Mouse (Mus musculus) hindbrain, embryonic 13.5 days (tissue): ENCODE measurements around the gene Agap3. TPM values are rescaled to one million over a fixed set of nuclear protein-coding genes. Genes with fewer than 3 reads are reported as not detected.

Experiments used
- ATAC-seq: fragments of 200-750 bp; cut with Nextera tagmentation; 2 replicates; pipeline ENCODE4 v1.8.0; 2017; ENCODE audit warnings: moderate TSS enrichment; ENCODE audit not compliant: low FRiP score
- H3K27ac ChIP-seq: fragments of 300-500 bp; sonication (generic); 2 replicates; pipeline ENCODE4 v1.5.1; 2015; ENCODE audit warnings: inconsistent platforms, mild to moderate bottlenecking, moderate library complexity
- H3K27me3 ChIP-seq: fragments of 300-500 bp; sonication (generic); 2 replicates; pipeline ENCODE4 v1.6.1; 2015; ENCODE audit warnings: mild to moderate bottlenecking, inconsistent platforms
- H3K36me3 ChIP-seq: fragments of 300-500 bp; sonication (generic); 2 replicates; pipeline ENCODE4 v1.6.1; 2015; ENCODE audit warnings: mild to moderate bottlenecking, inconsistent platforms
- H3K4me1 ChIP-seq: fragments of 300-500 bp; sonication (generic); replicated peaks from 2 replicates; pipeline ENCODE4 v1.6.1; 2015; ENCODE audit warnings: inconsistent platforms
- H3K4me2 ChIP-seq: fragments of 300-500 bp; sonication (generic); 2 replicates; pipeline ENCODE4 v1.6.1; 2015; ENCODE audit warnings: inconsistent platforms, mild to moderate bottlenecking, moderate library complexity
- H3K4me3 ChIP-seq: fragments of 300-500 bp; sonication (generic); 2 replicates; pipeline ENCODE4 v1.5.1; 2015; ENCODE audit warnings: mild to moderate bottlenecking, inconsistent platforms
- H3K9ac ChIP-seq: fragments of 300-500 bp; sonication (generic); 2 replicates; pipeline ENCODE4 v1.6.1; 2015; ENCODE audit warnings: mild to moderate bottlenecking, inconsistent platforms
- H3K9me3 ChIP-seq: fragments of 300-500 bp; sonication (generic); 2 replicates; pipeline ENCODE4 v1.6.1; 2016; ENCODE audit warnings: inconsistent platforms
- WGBS: fragments of 180-500 bp; shearing (Covaris S2); methylation state at CpG from one replicate; pipeline ENCODE4 v1.1.7; 2015; 5-methylcytosine and 5-hydroxymethylcytosine counted together
- polyA plus RNA-seq: library from polyadenylated mRNA; unstranded; fragments of >200 nt; fragmentation: Nextera tagmentation; extraction: Ambion mirVana; gene quantifications from 2 replicates; pipeline ENCODE4 v1.2.1, GENCODE M21; 2015

Agap3 gene
- polyA plus RNA-seq: 47.8 and 50.3 TPM in 2 replicates

DNA sequence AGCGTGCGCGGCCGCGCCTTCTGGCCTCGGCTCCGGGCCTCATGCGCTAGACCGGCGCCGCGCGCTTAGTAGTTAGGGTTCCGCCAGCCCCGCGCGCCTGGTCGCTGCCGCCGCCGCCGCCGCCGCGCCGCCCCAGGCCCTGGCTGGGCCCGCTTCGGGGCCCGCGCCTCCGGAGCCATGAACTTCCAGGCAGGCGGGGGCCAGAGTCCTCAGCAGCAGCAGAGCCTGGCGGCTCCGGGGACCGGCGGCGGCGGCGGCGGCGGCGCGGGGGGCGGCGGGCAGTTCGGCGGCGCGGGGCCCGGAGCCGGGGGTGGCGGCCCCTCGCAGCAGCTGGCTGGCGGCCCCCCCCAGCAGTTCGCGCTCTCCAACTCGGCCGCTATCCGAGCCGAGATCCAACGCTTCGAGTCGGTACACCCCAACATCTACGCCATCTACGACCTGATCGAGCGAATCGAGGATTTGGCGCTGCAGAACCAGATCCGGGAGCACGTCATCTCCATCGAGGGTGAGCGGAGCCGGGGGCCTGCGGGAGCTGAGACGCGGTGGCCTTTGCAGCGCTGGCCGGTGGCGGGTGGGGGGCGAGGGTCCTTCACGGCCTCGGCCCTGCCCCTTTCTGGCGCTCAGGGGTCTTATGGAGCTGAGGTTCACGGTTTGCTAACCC lies at the start of gene Agap3:
Gene Agap3, plus strand, starts transcription at position 148 of the 661 bp plus-strand sequence.
- peaks cover 4% of the 10 kb centered on the region; the same call in 1 of the 2 replicates for H3K36me3 ChIP-seq
- peak within 1 kb of the TSS; percentile 97 for H3K9ac ChIP-seq
- peak within 1 kb of the TSS; percentile 90 for H3K4me3 ChIP-seq
- no peaks in the 10 kb centered on the region for H3K9me3 ChIP-seq
- under 1% methylated on average over 55 of the region's 85 CpGs for WGBS
- H3K4me1 ChIP-seq: peaks cover 54% of the 10 kb centered on the region
- peak within 1 kb of the TSS; percentile 100 for H3K4me2 ChIP-seq
- peak within 1 kb of the TSS; percentile 95 for H3K27ac ChIP-seq
- ATAC-seq: peak; percentile 52
- H3K27me3 ChIP-seq: no peaks in the 10 kb centered on the region; the same call in 1 of the 2 replicates

GRCm38 (mm10) chr5:24404594-24405360 lies 47.2 kb upstream of the Agap3 start:
- H3K4me1 ChIP-seq: peaks cover 12% of the 10 kb centered on the region; the same call in 1 of the 2 replicates
- ATAC-seq: no peak
- peaks cover 94% of the 10 kb centered on the region for H3K36me3 ChIP-seq
- H3K4me2 ChIP-seq: no peak overlapping the region
- H3K9me3 ChIP-seq: no peaks in the 10 kb centered on the region
- H3K27me3 ChIP-seq: no peaks in the 10 kb centered on the region
- WGBS: 80% methylated on average over 6 of the region's 6 CpGs
- H3K4me3 ChIP-seq: no peak overlapping the region
- H3K9ac ChIP-seq: no peak overlapping the region
- no peak overlapping the region for H3K27ac ChIP-seq

DNA sequence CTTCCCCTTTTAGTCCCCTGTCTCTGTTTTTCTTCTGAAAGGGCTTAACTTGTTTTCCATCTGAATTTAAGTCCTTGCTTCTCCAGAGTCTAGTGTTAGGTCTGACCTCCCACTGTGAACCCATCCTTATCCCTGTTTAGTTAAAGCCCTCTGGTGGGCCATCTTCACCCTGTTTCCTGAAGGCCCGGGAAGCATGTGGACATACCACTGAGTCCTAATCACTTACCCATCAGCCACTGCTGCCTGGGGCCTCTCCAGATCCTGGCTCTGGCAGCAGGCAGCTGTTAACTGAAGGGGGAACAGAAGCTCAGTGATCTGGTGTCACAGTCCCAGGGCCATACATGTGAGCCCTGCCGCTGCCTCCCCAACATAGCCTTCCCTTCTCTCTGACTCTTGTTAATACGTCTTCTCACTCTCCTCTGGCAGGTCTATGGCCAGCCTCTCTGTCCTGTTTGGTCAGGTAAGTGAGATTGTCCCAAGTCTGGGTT lies 46.5 kb upstream of the Agap3 start:
- H3K27ac ChIP-seq: no peak overlapping the region
- H3K9ac ChIP-seq: no peak overlapping the region
- ATAC-seq: no peak
- no peak overlapping the region for H3K4me3 ChIP-seq
- peaks cover 12% of the 10 kb centered on the region; the same call in 1 of the 2 replicates for H3K4me1 ChIP-seq
- 83% methylated on average over 3 of the region's 3 CpGs for WGBS
- peaks cover 88% of the 10 kb centered on the region for H3K36me3 ChIP-seq
- no peaks in the 10 kb centered on the region for H3K27me3 ChIP-seq
- H3K4me2 ChIP-seq: no peak overlapping the region
- no peaks in the 10 kb centered on the region for H3K9me3 ChIP-seq

GRCm38 (mm10) chr5:24408651-24409050 lies 43.3 kb upstream of the Agap3 start:
- Histone ChIP-seq H3K36me3 (peaks cover 56% of the 10 kb centered on the region), H3K27me3 (no peaks in the 10 kb centered on the region), H3K9me3 (no peaks in the 10 kb centered on the region), H3K27ac (no peak overlapping the region), H3K4me2 (no peak overlapping the region), H3K4me1 (0 out of 2 replicates have a peak, but pooled peaks cover 7% of the 10 kb centered on the region), H3K4me3 (no peak overlapping the region), H3K9ac (no peak overlapping the region)
- WGBS: 93% methylated on average over 13 of the region's 13 CpGs
- 0 out of 2 replicates have a peak, but pooled peaks have one; percentile 15 for ATAC-seq

DNA sequence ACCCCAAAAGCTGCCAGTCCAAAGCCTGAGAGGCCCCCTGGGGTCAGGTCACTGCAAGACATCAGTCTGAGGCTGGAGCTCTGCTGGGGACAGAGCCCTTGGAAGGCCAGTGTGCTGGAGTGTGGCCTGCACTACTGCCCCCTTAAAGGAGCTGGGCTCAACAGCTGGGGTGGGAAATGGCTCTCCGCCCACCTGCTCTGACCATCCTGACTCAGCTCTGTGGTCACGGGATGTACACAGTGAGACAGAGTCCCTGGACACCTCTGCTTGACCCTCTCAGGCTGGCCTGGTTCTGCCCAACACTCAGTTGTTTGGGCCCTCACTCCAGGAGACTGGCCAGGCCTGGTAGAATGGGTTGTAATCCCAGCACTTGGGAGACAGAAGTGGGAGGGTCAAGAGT lies 42.5 kb upstream of the Agap3 start:
- Histone ChIP-seq H3K27ac (no peak overlapping the region), H3K4me2 (no peak overlapping the region), H3K9me3 (no peaks in the 10 kb centered on the region), H3K36me3 (peaks cover 48% of the 10 kb centered on the region), H3K4me3 (no peak overlapping the region), H3K27me3 (no peaks in the 10 kb centered on the region), H3K9ac (no peak overlapping the region), H3K4me1 (0 out of 2 replicates have a peak, but pooled peaks cover 10% of the 10 kb centered on the region)
- no peak for ATAC-seq
- WGBS: 66% methylated on average over 2 of the region's 2 CpGs

GRCm38 (mm10) chr5:24412063-24412462 lies 39.9 kb upstream of the Agap3 start:
- Histone ChIP-seq H3K4me3 (no peak overlapping the region), H3K9me3 (no peaks in the 10 kb centered on the region), H3K9ac (no peak overlapping the region), H3K36me3 (peaks cover 22% of the 10 kb centered on the region), H3K27me3 (no peaks in the 10 kb centered on the region), H3K27ac (no peak overlapping the region), H3K4me1 (peaks cover 25% of the 10 kb centered on the region), H3K4me2 (no peak overlapping the region)
- WGBS: 94% methylated on average over 2 of the region's 2 CpGs
- no peak for ATAC-seq

DNA sequence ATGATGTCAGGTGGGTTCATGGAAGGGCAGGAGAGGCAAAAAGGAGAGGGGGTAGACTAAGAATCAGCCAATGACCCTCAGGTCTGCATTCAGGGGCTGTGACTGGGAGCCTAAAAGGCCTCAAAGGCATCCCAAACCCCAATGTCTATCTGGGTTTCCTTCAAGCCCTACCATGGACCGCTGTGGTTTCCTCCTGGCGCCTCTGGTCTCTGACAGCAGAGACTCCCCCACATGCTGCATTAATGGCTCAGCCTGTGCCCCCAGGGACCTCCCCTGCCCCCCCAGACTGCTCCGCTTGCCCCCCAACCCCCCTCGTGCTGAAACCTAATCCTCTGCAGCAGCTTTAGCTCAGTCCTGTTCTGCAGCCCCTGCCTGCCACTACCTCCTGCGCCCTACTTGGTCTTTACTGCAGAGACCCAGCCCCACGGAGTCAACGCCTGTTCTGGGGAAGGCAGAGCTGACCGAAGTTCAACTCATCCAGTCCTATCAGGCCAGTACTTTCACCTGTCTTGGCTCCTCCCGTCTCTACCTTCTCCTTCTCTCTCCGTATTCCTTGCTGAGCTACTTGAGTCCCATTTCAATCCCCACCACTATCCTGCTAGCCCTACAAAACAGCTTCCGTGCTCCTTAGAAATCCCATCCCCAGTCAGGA lies 38.8 kb upstream of the Agap3 start, which contains the start of gene Asic3:
Gene Asic3, plus strand, starts transcription at position 351 of the 652 bp plus-strand sequence.
- Histone ChIP-seq H3K27ac (no peak within 1 kb of the TSS), H3K4me3 (no peak within 1 kb of the TSS), H3K36me3 (peaks cover 19% of the 10 kb centered on the region), H3K4me2 (no peak within 1 kb of the TSS), H3K9ac (no peak within 1 kb of the TSS), H3K4me1 (peaks cover 25% of the 10 kb centered on the region), H3K9me3 (no peaks in the 10 kb centered on the region), H3K27me3 (no peaks in the 10 kb centered on the region)
- no peak for ATAC-seq
- 61% methylated on average over 11 of the region's 11 CpGs for WGBS

GRCm38 (mm10) chr5:24413938-24414337 lies 38.0 kb upstream of the Agap3 start:
- Histone ChIP-seq H3K27me3 (no peaks in the 10 kb centered on the region), H3K4me1 (peaks cover 25% of the 10 kb centered on the region), H3K36me3 (peaks cover 20% of the 10 kb centered on the region), H3K4me3 (no peak overlapping the region), H3K4me2 (no peak overlapping the region), H3K9me3 (no peaks in the 10 kb centered on the region), H3K27ac (no peak overlapping the region), H3K9ac (no peak overlapping the region)
- no peak for ATAC-seq
- 85% methylated on average over 13 of the region's 13 CpGs for WGBS

- peak overlapping the region; percentile 35 for H3K4me2 ChIP-seq
- ATAC-seq: peak; percentile 54
- H3K36me3 ChIP-seq: peaks cover 39% of the 10 kb centered on the region
- H3K27ac ChIP-seq: no peak overlapping the region; the same call in 1 of the 2 replicates
- no peak overlapping the region for H3K4me3 ChIP-seq
- WGBS: 6% methylated on average over 21 of the region's 21 CpGs
- peaks cover 25% of the 10 kb centered on the region for H3K4me1 ChIP-seq
- no peaks in the 10 kb centered on the region for H3K27me3 ChIP-seq
- no peaks in the 10 kb centered on the region for H3K9me3 ChIP-seq
- 0 out of 2 replicates have a peak overlapping the region, but pooled peaks have one; percentile 36 for H3K9ac ChIP-seq
Measured at GRCm38 (mm10) chr5:24416222-24416736, 35.7 kb upstream of the Agap3 start.

DNA sequence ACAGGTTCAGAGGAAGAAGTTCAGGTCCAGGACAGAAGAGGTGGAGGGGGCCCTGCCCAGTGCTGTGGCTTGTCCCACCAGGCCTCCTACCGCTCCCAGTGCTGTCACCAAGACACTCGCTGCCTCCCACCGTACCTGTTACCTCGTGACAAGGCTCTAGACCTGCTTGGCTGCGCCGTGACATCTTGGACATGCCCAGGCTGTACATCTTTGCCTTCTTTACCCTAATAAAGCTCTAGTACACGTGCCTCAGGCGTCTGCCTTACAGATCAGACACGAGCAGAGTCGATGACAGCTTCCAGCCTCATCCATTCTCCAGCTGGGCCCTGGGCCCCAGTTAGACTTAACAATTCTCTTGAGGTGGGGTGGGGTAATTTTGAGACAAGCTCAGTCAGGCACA lies 34.4 kb upstream of the Agap3 start:
- H3K4me3 ChIP-seq: no peak overlapping the region
- H3K9ac ChIP-seq: no peak overlapping the region
- H3K36me3 ChIP-seq: peaks cover 39% of the 10 kb centered on the region
- H3K27ac ChIP-seq: no peak overlapping the region
- peaks cover 33% of the 10 kb centered on the region for H3K4me1 ChIP-seq
- no peaks in the 10 kb centered on the region for H3K9me3 ChIP-seq
- no peaks in the 10 kb centered on the region for H3K27me3 ChIP-seq
- ATAC-seq: no peak
- 87% methylated on average over 10 of the region's 10 CpGs for WGBS
- no peak overlapping the region for H3K4me2 ChIP-seq

DNA sequence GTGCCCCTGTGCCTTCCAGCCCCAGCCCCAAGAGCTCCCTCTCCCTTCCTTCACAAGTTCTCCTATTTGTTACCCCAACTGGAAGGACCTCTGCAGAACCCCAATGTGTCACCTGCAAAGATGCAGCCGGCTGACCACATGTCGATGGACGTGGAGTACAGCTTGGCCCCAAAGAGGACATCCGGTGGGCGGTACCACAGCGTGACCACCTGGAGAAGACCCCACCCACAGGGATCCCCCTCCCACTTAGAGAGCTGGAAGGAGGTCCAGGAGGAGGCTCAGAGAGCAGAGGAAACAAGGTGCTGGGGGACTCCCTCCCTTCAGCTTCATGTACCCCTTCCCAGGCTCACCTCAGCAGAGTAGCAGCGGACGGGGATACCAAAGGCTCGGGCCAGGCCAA lies 31.6 kb upstream of the Agap3 start:
- no peak overlapping the region for H3K27ac ChIP-seq
- peaks cover 39% of the 10 kb centered on the region for H3K36me3 ChIP-seq
- no peak for ATAC-seq
- no peaks in the 10 kb centered on the region for H3K27me3 ChIP-seq
- no peak overlapping the region for H3K4me3 ChIP-seq
- no peak overlapping the region for H3K4me2 ChIP-seq
- WGBS: 88% methylated on average over 9 of the region's 9 CpGs
- no peak overlapping the region for H3K9ac ChIP-seq
- no peaks in the 10 kb centered on the region for H3K9me3 ChIP-seq
- H3K4me1 ChIP-seq: peaks cover 37% of the 10 kb centered on the region
